Mouse (Mus musculus) lung, adult 2 months (tissue): Measurements from ENCODE around the gene Fam102a.

Source experiments
- CTCF ChIP-seq: fragments of 200-500 bp; IDR thresholded peaks from 2 replicates; pipeline ENCODE4 v1.5.1; 2011; ENCODE audit warnings: mild to moderate bottlenecking, low read length, control low read depth; ENCODE audit not compliant: insufficient read depth
- POLR2A ChIP-seq: fragments of 200-500 bp; IDR thresholded peaks from 2 replicates; pipeline ENCODE4 v1.6.1; 2011; ENCODE audit warnings: low read depth, mild to moderate bottlenecking, control low read depth, low read length, borderline replicate concordance; ENCODE audit errors: extremely low read depth

DNA sequence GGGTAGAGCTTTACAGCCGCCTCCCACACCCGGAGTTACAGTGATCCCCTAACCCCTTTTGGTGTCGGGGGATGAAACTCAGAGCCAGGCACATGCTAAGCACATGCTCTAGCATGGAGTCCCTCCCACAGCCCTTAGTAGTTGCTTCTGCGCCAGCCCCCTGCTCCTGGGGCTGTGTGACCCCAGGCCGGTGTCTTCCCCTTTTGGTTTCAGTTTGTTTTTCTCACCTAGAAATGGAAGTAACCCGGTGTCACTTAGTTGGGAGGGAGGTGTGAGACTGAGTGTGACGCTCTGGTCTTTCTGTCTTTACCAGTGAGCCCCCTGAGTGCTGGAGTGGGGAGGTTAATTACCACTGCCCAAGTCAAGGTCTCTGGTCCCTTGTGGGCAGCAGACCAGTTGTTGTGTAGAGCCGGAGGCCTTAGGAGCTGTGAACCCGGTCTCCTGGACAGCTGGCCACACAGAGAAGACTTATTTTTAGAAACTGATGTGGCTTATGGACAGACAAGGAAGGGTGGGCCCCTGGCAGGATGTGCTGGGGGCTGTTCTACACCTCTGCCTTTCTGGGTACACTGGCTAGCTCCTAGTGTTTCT, 52.7 kb downstream of the Fam102a start:
- no peak for TF ChIP-seq CTCF
- peak; percentile 33; the same call in 1 of the 2 replicates for TF ChIP-seq POLR2A
